Mouse (Mus musculus) Patski (cell line): ENCODE data around the gene Ube2s. TPM values are rescaled to one million over a fixed set of nuclear protein-coding genes. Genes with fewer than 3 reads are reported as not detected.

ENCODE experiments used
- ATAC-seq: fragments of 100-300 bp; one replicate; pipeline ENCODE4 v1.8.0; 2021
- CTCF ChIA-PET: fragments of 350-600 bp; sonication (Branson Sonifier 250); formaldehyde crosslinking; loops from one replicate; lab custom pipeline; 2022; ENCODE audit warnings: inconsistent platforms; lab: Charles Lee
- POLR2A ChIA-PET: fragments of 350-600 bp; sonication (Branson Sonifier 250); formaldehyde crosslinking; loops from one replicate; lab custom pipeline; 2022; ENCODE audit warnings: antibody characterized with exemption, inconsistent platforms; lab: Charles Lee
- DNase-seq: peaks from one replicate; pipeline ENCODE4 v3.0.0-alpha.2; 2011; ENCODE audit warnings: low read depth, low spot score
- H3K27me3 ChIP-seq: fragments of 371-371 bp; one replicate; pipeline ENCODE4 v1.5.1; 2021
- CTCF ChIP-seq: fragments of 100-300 bp; IDR thresholded peaks from one replicate; pipeline ENCODE4 v1.5.1; 2021
- in situ Hi-C: fragments of 300-500 bp; cut with MboI; formaldehyde crosslinking; loops from 3 replicates; pipeline ENCODE4 v1.11.1; 2018; ENCODE audit warnings: low pct_unique_long_range_greater_than_20kb, mixed read lengths
- polyA plus RNA-seq: library from polyadenylated mRNA; unstranded; gene quantifications from one replicate; pipeline ENCODE4 v1.2.3, GENCODE M21; 2021

The Ube2s gene
- polyA plus RNA-seq, 1 experiment from 2014 or later: 250 TPM

GRCm38 (mm10) chr7:4751971-4752820 is 60.2 kb downstream of the Ube2s start:
- in situ Hi-C loops: no loop called here
- CTCF ChIA-PET: no interaction called here
- POLR2A ChIA-PET: interaction anchor here (0.6 to 1.2 kb wide), 2 partner anchors 11 to 25 kb away, joined by 3 to 4 read pairs; no protein-coding TSS in a partner anchor
- no peak for TF ChIP-seq CTCF
- no peak for ATAC-seq
- H3K27me3 ChIP-seq: no peaks in the 10 kb centered on the region
- no peak for DNase-seq

GRCm38 (mm10) chr7:4749169-4749568 is 63.2 kb downstream of the Ube2s start:
- ChIA-PET CTCF (no interaction called here), POLR2A (interaction anchor here (1.0 to 1.2 kb wide), 2 partner anchors 27 to 40 kb away, joined by 3 to 4 read pairs; partner anchors contain the start of gene Tmem238)
- DNase-seq (no peak), ATAC-seq (no peak)
- TF ChIP-seq CTCF: no peak
- in situ Hi-C loops: no loop called here
- H3K27me3 ChIP-seq: no peaks in the 10 kb centered on the region

GRCm38 (mm10) chr7:4748321-4748720 is 64.1 kb downstream of the Ube2s start:
- ChIA-PET CTCF (no interaction called here), POLR2A (interaction anchor here (1.0 to 1.2 kb wide), 2 partner anchors 28 to 41 kb away, joined by 3 to 4 read pairs; partner anchors contain the start of gene Tmem238)
- in situ Hi-C loops: no loop called here
- ATAC-seq: no peak
- TF ChIP-seq CTCF: no peak
- no peak for DNase-seq
- no peaks in the 10 kb centered on the region for H3K27me3 ChIP-seq

GRCm38 (mm10) chr7:4747156-4747899 is 65.1 kb downstream of the Ube2s start:
- in situ Hi-C loops: no loop called here
- DNase-seq: no peak
- ChIA-PET CTCF (no interaction called here), POLR2A (no interaction called here)
- no peak for TF ChIP-seq CTCF
- H3K27me3 ChIP-seq: no peaks in the 10 kb centered on the region
- ATAC-seq: no peak

GRCm38 (mm10) chr7:4746326-4746980 is 65.9 kb downstream of the Ube2s start:
- no peak for TF ChIP-seq CTCF
- H3K27me3 ChIP-seq: no peaks in the 10 kb centered on the region
- no peak for DNase-seq
- ATAC-seq: no peak
- ChIA-PET POLR2A (no interaction called here), CTCF (interaction anchor here (1.5 kb wide), 1 partner anchor 35 kb away, joined by 3 read pairs; no protein-coding TSS in a partner anchor)
- in situ Hi-C loops: no loop called here

GRCm38 (mm10) chr7:4744886-4745285 is 67.5 kb downstream of the Ube2s start:
- ATAC-seq (no peak), DNase-seq (no peak)
- CTCF ChIA-PET: interaction anchor here (1.5 kb wide), 1 partner anchor 37 kb away, joined by 3 read pairs; no protein-coding TSS in a partner anchor
- in situ Hi-C loops: no loop called here
- H3K27me3 ChIP-seq: no peaks in the 10 kb centered on the region
- POLR2A ChIA-PET: interaction anchor here (1.4 kb wide), 1 partner anchor 34 kb away, joined by 5 read pairs; no protein-coding TSS in a partner anchor
- TF ChIP-seq CTCF: no peak

Other genes starting within 250 kb of the Ube2s start
- gene Ptprh, start 208.5 kb downstream of the Ube2s start, polyA plus RNA-seq: not detected
- 2.6 TPM for gene Tmem86b, start 181.2 kb downstream of the Ube2s start, polyA plus RNA-seq
- gene Ppp6r1, start 153.6 kb downstream of the Ube2s start, polyA plus RNA-seq: 82.6 TPM
- gene Hspbp1, start 127.5 kb downstream of the Ube2s start, polyA plus RNA-seq: 80.2 TPM
- 27.9 TPM for gene Brsk1, start 122.0 kb downstream of the Ube2s start, polyA plus RNA-seq
- 0.14 TPM for gene Tmem150b, start 87.3 kb downstream of the Ube2s start, polyA plus RNA-seq
- gene Kmt5c, start 72.5 kb downstream of the Ube2s start, polyA plus RNA-seq: 58.6 TPM
- gene Cox6b2, start 59.5 kb downstream of the Ube2s start, polyA plus RNA-seq: not detected
- not detected for gene Fam71e2, start 41.3 kb downstream of the Ube2s start, polyA plus RNA-seq
- gene Il11, start 29.7 kb downstream of the Ube2s start, polyA plus RNA-seq: 2.4 TPM
- 0.67 TPM for gene Tmem190, start 29.7 kb downstream of the Ube2s start, polyA plus RNA-seq
- 5.7 TPM for gene Tmem238, start 22.9 kb downstream of the Ube2s start, polyA plus RNA-seq
- 230 TPM for gene Rpl28, start 19.7 kb downstream of the Ube2s start, polyA plus RNA-seq
- gene Shisa7, start 32.1 kb upstream of the Ube2s start, polyA plus RNA-seq: 1.9 TPM
- gene Isoc2b, start 57.7 kb upstream of the Ube2s start, polyA plus RNA-seq: 8.5 TPM
- 6.6 TPM for gene Isoc2a, start 64.6 kb upstream of the Ube2s start, polyA plus RNA-seq
- gene Gm36210, start 93.9 kb upstream of the Ube2s start, polyA plus RNA-seq: not detected
- 8.1 TPM for gene Zfp628, start 102.6 kb upstream of the Ube2s start, polyA plus RNA-seq
- 5.3 TPM for gene Nat14, start 109.4 kb upstream of the Ube2s start, polyA plus RNA-seq
- gene Ssc5d, start 113.2 kb upstream of the Ube2s start, polyA plus RNA-seq: 4.7 TPM
- 1.8 TPM for gene Sbk2, start 151.8 kb upstream of the Ube2s start, polyA plus RNA-seq
- 0.09 TPM for gene Sbk3, start 158.6 kb upstream of the Ube2s start, polyA plus RNA-seq
- gene Zfp579, start 183.6 kb upstream of the Ube2s start, polyA plus RNA-seq: 25.1 TPM
- 11.0 TPM for gene Zfp524, start 201.8 kb upstream of the Ube2s start, polyA plus RNA-seq
- gene Fiz1, start 202.1 kb upstream of the Ube2s start, polyA plus RNA-seq: 31.6 TPM
- gene Gm44973, start 202.9 kb upstream of the Ube2s start, polyA plus RNA-seq: 1.3 TPM
- gene Zfp865, start 207.8 kb upstream of the Ube2s start, polyA plus RNA-seq: 33.9 TPM
- gene Ccdc106, start 208.0 kb upstream of the Ube2s start, polyA plus RNA-seq: 7.9 TPM
- gene 4632433K11Rik, start 221.5 kb upstream of the Ube2s start, polyA plus RNA-seq: not detected
- gene Zfp784, start 225.9 kb upstream of the Ube2s start, polyA plus RNA-seq: 6.3 TPM
- gene Zfp580, start 238.9 kb upstream of the Ube2s start, polyA plus RNA-seq: 22.4 TPM
- 216 TPM for gene U2af2, start 249.6 kb upstream of the Ube2s start, polyA plus RNA-seq